Mouse (Mus musculus) urinary bladder, adult 2 months (tissue): ENCODE measurements around the gene Sugp1. TPM values are rescaled to one million over a fixed set of nuclear protein-coding genes. Genes with fewer than 3 reads are reported as not detected.

Experiments
- DNase-seq: peaks from one replicate; pipeline ENCODE4 v3.0.0; 2022; ENCODE audit warnings: low spot score
- polyA plus RNA-seq: library from polyadenylated mRNA; depleted of rRNA; stranded (reverse); fragments of >200 nt; gene quantifications from 2 replicates; pipeline ENCODE4 v1.2.3, GENCODE M21; 2012; rRNA removed

Sugp1 gene
- polyA plus RNA-seq, 1 experiment, result 15.4 TPM

GRCm38 (mm10) chr8:70111192-70111795, 68.7 kb downstream of the Sugp1 start:
- no peak for DNase-seq

DNA sequence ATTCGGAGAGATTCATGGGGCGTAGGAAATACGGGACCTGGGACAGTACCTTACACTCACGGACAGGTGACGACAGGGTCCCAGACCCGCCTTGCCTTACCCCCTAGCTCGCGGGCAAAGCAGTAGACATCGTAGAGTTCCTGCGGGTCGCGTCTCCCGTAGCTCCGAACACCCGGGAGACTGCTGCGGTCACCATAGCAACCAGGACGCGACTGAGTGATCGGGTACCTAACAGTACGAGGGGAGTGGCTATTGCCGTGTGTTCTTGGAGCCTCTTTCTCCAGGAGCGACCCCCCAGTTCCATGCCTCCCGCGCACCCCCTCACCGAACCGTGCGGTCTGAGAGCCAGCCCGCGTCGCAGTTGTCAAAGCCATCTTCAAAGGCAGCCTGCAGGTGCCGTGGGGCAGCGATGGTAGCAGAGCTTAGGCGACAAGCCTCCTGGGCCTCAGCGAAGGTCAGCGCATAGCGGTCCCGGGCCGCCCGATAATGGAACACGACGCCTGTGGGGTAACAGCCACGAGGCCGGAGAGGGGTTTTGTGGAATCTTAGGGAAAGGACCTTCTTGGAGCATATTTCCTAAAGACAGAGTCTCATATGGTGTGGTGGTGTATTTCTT, 69.9 kb downstream of the Sugp1 start:
- no peak for DNase-seq

GRCm38 (mm10) chr8:70114488-70114887, 71.9 kb downstream of the Sugp1 start:
- DNase-seq, result no peak

- DNase-seq, result no peak
Observed at GRCm38 (mm10) chr8:70114892-70115291, 72.3 kb downstream of the Sugp1 start.

DNA sequence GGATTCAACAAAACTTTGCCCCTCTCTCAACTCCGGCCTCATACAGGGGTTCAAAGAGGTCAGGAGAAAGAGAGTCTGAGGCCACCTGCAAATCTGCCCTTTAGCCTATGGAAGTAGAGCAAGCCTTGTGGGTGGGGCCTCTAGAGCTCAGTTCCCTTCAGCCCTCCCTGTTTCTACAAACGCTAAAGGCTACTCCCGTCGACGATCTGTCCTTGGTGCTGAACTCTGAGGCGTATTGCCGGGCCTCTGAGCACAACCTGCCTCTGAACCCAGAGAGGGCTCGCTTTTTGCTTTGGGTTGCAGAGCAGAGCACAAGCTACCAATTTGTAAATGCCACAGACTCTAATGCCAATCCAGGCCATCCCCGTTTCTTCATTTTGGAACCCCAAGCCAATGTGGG, 75.0 kb downstream of the Sugp1 start:
- no peak for DNase-seq

- no peak for DNase-seq
Observed at GRCm38 (mm10) chr8:70118726-70119700, 76.4 kb downstream of the Sugp1 start.

DNA sequence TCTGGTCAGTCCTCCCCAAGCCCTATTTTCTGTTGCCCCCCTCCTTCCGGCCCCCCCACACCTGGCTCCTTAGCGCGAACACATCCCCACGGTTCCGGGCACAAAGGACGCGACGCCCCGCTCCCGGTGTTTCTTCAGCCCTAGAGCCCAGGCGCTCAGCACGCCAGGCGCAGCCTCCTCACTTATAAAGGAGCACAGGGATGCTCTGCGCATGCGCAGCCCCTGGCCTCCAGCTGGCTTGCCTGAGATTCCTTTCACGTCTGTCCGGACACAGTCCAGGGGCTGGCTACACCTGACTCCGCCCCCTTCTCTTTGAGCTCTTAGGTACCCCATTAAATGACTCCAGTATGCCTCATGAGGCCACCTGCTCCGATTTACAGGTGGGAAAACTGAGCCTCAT, 78.1 kb downstream of the Sugp1 start, which contains the start of gene Ncan:
Gene Ncan (minus strand): TSS at position 207 of the 400 bp plus-strand sequence.
- no peak for DNase-seq

Other genes with a start within 250 kb of the Sugp1 start
- 19.5 and 20.3 TPM in 2 replicates for gene Gmip, start 234.1 kb upstream of the Sugp1 start, polyA plus RNA-seq
- gene Lpar2, start 220.4 kb upstream of the Sugp1 start, polyA plus RNA-seq, result 1.7 and 1.8 TPM in 2 replicates
- gene Pbx4, start 210.3 kb upstream of the Sugp1 start, polyA plus RNA-seq, result 3.2 and 4.2 TPM in 2 replicates
- 0.16 and 0.34 TPM in 2 replicates for gene Cilp2, start 155.1 kb upstream of the Sugp1 start, polyA plus RNA-seq
- 0.66 and 0.67 TPM in 2 replicates for gene Tssk6, start 140.6 kb upstream of the Sugp1 start, polyA plus RNA-seq
- 136 and 140 TPM in 2 replicates for gene Ndufa13, start 140.3 kb upstream of the Sugp1 start, polyA plus RNA-seq
- 1.2 and 1.8 TPM in 2 replicates for gene Yjefn3, start 140.1 kb upstream of the Sugp1 start, polyA plus RNA-seq
- gene Gatad2a, start 46.4 kb upstream of the Sugp1 start, polyA plus RNA-seq, result 28.8 and 38.7 TPM in 2 replicates
- 49.6 and 57.8 TPM in 2 replicates for gene Mau2, start 79 bp upstream of the Sugp1 start, polyA plus RNA-seq
- 1.8 and 2.5 TPM in 2 replicates for gene Tm6sf2, start 30.1 kb downstream of the Sugp1 start, polyA plus RNA-seq
- 0.21 TPM in 2 replicates for gene Hapln4, start 40.6 kb downstream of the Sugp1 start, polyA plus RNA-seq
- 0.12 and 0.18 TPM in 2 replicates for gene Ncan, start 78.1 kb downstream of the Sugp1 start, polyA plus RNA-seq
- 18.0 and 25.1 TPM in 2 replicates for gene Nr2c2ap, start 88.5 kb downstream of the Sugp1 start, polyA plus RNA-seq
- 14.8 and 17.3 TPM in 2 replicates for gene Rfxank, start 96.3 kb downstream of the Sugp1 start, polyA plus RNA-seq
- gene Borcs8, start 96.7 kb downstream of the Sugp1 start, polyA plus RNA-seq, result 73.8 and 74.1 TPM in 2 replicates
- 0.29 and 0.35 TPM in 2 replicates for gene Mef2b, start 96.9 kb downstream of the Sugp1 start, polyA plus RNA-seq
- 55.4 and 80.0 TPM in 2 replicates for gene Tmem161a, start 129.5 kb downstream of the Sugp1 start, polyA plus RNA-seq
- gene Slc25a42, start 169.5 kb downstream of the Sugp1 start, polyA plus RNA-seq, result 15.5 and 17.9 TPM in 2 replicates
- 45.4 and 56.1 TPM in 2 replicates for gene Sugp2, start 191.4 kb downstream of the Sugp1 start, polyA plus RNA-seq
- 13.9 and 17.4 TPM in 2 replicates for gene Armc6, start 191.7 kb downstream of the Sugp1 start, polyA plus RNA-seq
- gene Homer3, start 240.0 kb downstream of the Sugp1 start, polyA plus RNA-seq, result 34.4 and 37.9 TPM in 2 replicates